14 mouse cellular contexts compared by ENCODE assay signal in genomic region chr13:59253667-59254558, GRCm38 (mm10).
DNase-seq lines count a peak whose midpoint lies in the region; ATAC-seq and TF ChIP-seq lines count a peak whose summit lies in the region.
"Had no signal": no experiment of that assay in that cellular context is flagged by ENCODE, and none has a peak within 500 bp of the region (broad histone marks: within the 10 kb centered on the region; RNA-seq: fewer than 3 reads in every experiment).

No protein-coding gene starts in this region.

- H3K4me1 ChIP-seq in forebrain, embryonic 10.5 days: peaks cover 54% of the 10 kb centered on the region
- H3K4me1 ChIP-seq in forebrain, embryonic 11.5 days (replicated peaks; ENCODE audit: control insufficient read depth, insufficient read depth, low read length): peaks cover 10% of the 10 kb centered on the region; the same call in 1 of the 2 replicates
- peaks cover 6% of the 10 kb centered on the region; the same call in 1 of the 2 replicates for H3K4me1 ChIP-seq in kidney, postnatal 0 days (replicated peaks; ENCODE audit: insufficient read depth, low read length)
- no peaks in the 10 kb centered on the region for H3K4me1 ChIP-seq in stomach, embryonic 15.5 days

- peak overlapping the region; percentile 22; the same call in 1 of the 2 replicates for H3K27ac ChIP-seq in forebrain, embryonic 10.5 days
- H3K27ac ChIP-seq in forebrain, embryonic 11.5 days (ENCODE audit: low read depth, low read length): no peak overlapping the region
- H3K27ac ChIP-seq in kidney, postnatal 0 days: no peak overlapping the region
- 0 out of 2 replicates have a peak overlapping the region, but pooled peaks have one; percentile 32 for H3K27ac ChIP-seq in stomach, embryonic 15.5 days

- no peak overlapping the region for H3K4me3 ChIP-seq in forebrain, embryonic 10.5 days
- H3K4me3 ChIP-seq in forebrain, embryonic 11.5 days (ENCODE audit: low read depth, low read length): no peak overlapping the region
- no peak overlapping the region for H3K4me3 ChIP-seq in kidney, postnatal 0 days (replicated peaks; ENCODE audit: low read depth, low read length)
- H3K4me3 ChIP-seq in stomach, embryonic 15.5 days (replicated peaks): no peak overlapping the region
- H3K4me3 ChIP-seq: hindbrain, embryonic 15.5 days had no signal

- TF ChIP-seq CTCF in kidney, postnatal 0 days (IDR thresholded peaks at IDR 0.05; ENCODE audit: low read depth): no peak

- no peak overlapping the region for H3K4me2 ChIP-seq in forebrain, embryonic 11.5 days (ENCODE audit: low read depth, low read length, severe bottlenecking)
- no peak overlapping the region for H3K4me2 ChIP-seq in kidney, postnatal 0 days (ENCODE audit: low read length)
- H3K4me2 ChIP-seq in stomach, embryonic 15.5 days: no peak overlapping the region
- H3K4me2 ChIP-seq: hindbrain, embryonic 15.5 days had no signal

- no peaks in the 10 kb centered on the region for H3K9me3 ChIP-seq in forebrain, embryonic 10.5 days
- no peaks in the 10 kb centered on the region for H3K9me3 ChIP-seq in forebrain, embryonic 11.5 days (ENCODE audit: control insufficient read depth, low read length)
- H3K9me3 ChIP-seq in kidney, postnatal 0 days (replicated peaks; ENCODE audit: low read length): no peaks in the 10 kb centered on the region
- H3K9me3 ChIP-seq in stomach, embryonic 15.5 days: no peaks in the 10 kb centered on the region
- H3K9me3 ChIP-seq: hindbrain, embryonic 15.5 days had no signal

- H3K27me3 ChIP-seq in forebrain, embryonic 10.5 days (ENCODE audit: poor library complexity, severe bottlenecking): no peaks in the 10 kb centered on the region
- H3K27me3 ChIP-seq in forebrain, embryonic 11.5 days (ENCODE audit: control insufficient read depth, insufficient read depth, low read length): no peaks in the 10 kb centered on the region
- no peaks in the 10 kb centered on the region for H3K27me3 ChIP-seq in kidney, postnatal 0 days (ENCODE audit: insufficient read depth, low read length)
- no peaks in the 10 kb centered on the region for H3K27me3 ChIP-seq in stomach, embryonic 15.5 days (replicated peaks)
- H3K27me3 ChIP-seq: CH12.LX; hindbrain, embryonic 15.5 days had no signal

- DNase-seq in forebrain, embryonic 10.5 days (ENCODE audit: extremely low spot score, low spot score): no peak
- DNase-seq in forebrain, embryonic 11.5 days (ENCODE audit: low spot score): no peak
- peak; percentile 46 for DNase-seq in kidney, postnatal 0 days (ENCODE audit: low spot score)
- no peak for DNase-seq in kidney, adult 9 months
- DNase-seq in right cerebral cortex, adult 2 months (ENCODE audit: low spot score in 2 of 2): peak; percentile 41 to 46
- no peak for DNase-seq in right cerebral cortex, postnatal 36 days (ENCODE audit: low spot score in 2 of 2)
- no peak for DNase-seq in spleen, postnatal 14 days (ENCODE audit: low spot score in 2 of 2)
- DNase-seq: cerebellum, adult 11 months; forebrain, postnatal 0 days; thymus, postnatal 25 days had no signal

- WGBS in forebrain, embryonic 10.5 days: 86% methylated on average over 13 of the region's 13 CpGs
- WGBS in forebrain, embryonic 11.5 days: 79% methylated on average over 13 of the region's 13 CpGs
- WGBS in kidney, postnatal 0 days: 39% methylated on average over 13 of the region's 13 CpGs
- 56% methylated on average over 13 of the region's 13 CpGs for WGBS in stomach, embryonic 15.5 days

- ATAC-seq in forebrain, embryonic 11.5 days (replicated peaks; ENCODE audit: low FRiP score): no peak
- ATAC-seq in kidney, postnatal 0 days (replicated peaks; ENCODE audit: low FRiP score, low read depth): no peak
- peak; percentile 35; the same call in 1 of the 2 replicates for ATAC-seq in stomach, embryonic 15.5 days (ENCODE audit: insufficient read depth, low FRiP score, low read depth)
- ATAC-seq: forebrain, postnatal 0 days; midbrain, embryonic 16.5 days had no signal

- H3K36me3 ChIP-seq in forebrain, embryonic 10.5 days (replicated peaks): no peaks in the 10 kb centered on the region
- H3K36me3 ChIP-seq in forebrain, embryonic 11.5 days (ENCODE audit: control insufficient read depth, insufficient read depth, low read length): no peaks in the 10 kb centered on the region
- H3K36me3 ChIP-seq in kidney, postnatal 0 days (ENCODE audit: insufficient read depth, low read length): no peaks in the 10 kb centered on the region
- no peaks in the 10 kb centered on the region for H3K36me3 ChIP-seq in stomach, embryonic 15.5 days
- H3K36me3 ChIP-seq: hindbrain, embryonic 15.5 days had no signal

- H3K9ac ChIP-seq in forebrain, embryonic 11.5 days (ENCODE audit: low read length): no peak overlapping the region
- H3K9ac ChIP-seq in kidney, postnatal 0 days (ENCODE audit: low read depth, low read length): no peak overlapping the region
- no peak overlapping the region for H3K9ac ChIP-seq in stomach, embryonic 15.5 days
- H3K9ac ChIP-seq: forebrain, postnatal 0 days; hindbrain, embryonic 15.5 days had no signal

Comparison
In these comparisons a context has a peak if more than half of its experiments do, and no peak if none do; other contexts are left out.
1. DNase-seq: peak in kidney, postnatal 0 days (single experiment) and right cerebral cortex, adult 2 months (2 of 2); none in forebrain, embryonic 10.5 days (single experiment), forebrain, embryonic 11.5 days (single experiment), kidney, adult 9 months (single experiment), right cerebral cortex, postnatal 36 days (0 of 2) and spleen, postnatal 14 days (0 of 2).
2. H3K27ac ChIP-seq: peak in forebrain, embryonic 10.5 days (single experiment) and stomach, embryonic 15.5 days (single experiment); none in forebrain, embryonic 11.5 days (single experiment) and kidney, postnatal 0 days (single experiment).